Mouse (Mus musculus) adipocyte (in vitro differentiated cells): ENCODE data around the gene Chrm4.
A peak's percentile ranks its signal among the peaks of the same experiment; 100 is the strongest.

Experiments
- DNase-seq: peaks from one replicate; pipeline ENCODE4 v3.0.0-alpha.2; 2016; ENCODE audit warnings: low spot score

Chrm4 gene

DNA sequence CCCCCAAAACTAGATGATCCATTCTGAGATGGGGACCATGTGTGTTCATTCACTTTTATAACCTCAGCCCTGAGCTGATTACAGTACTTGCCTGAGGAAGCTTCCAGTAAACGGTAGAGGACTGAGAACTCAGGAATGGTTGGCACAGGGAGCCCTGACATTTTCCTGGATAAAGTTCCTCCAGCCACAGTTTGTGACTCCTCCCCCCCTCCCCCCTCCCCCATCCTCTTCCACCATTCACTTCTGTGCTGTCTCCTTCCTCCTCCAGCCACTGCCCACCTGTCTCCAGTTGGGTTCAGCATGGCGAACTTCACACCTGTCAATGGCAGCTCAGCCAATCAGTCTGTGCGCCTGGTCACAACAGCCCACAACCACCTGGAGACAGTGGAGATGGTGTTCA, at the start of gene Chrm4:
Gene Chrm4 (plus strand): TSS at position 301 of the 400 bp plus-strand sequence.
- DNase-seq: no peak

DNA sequence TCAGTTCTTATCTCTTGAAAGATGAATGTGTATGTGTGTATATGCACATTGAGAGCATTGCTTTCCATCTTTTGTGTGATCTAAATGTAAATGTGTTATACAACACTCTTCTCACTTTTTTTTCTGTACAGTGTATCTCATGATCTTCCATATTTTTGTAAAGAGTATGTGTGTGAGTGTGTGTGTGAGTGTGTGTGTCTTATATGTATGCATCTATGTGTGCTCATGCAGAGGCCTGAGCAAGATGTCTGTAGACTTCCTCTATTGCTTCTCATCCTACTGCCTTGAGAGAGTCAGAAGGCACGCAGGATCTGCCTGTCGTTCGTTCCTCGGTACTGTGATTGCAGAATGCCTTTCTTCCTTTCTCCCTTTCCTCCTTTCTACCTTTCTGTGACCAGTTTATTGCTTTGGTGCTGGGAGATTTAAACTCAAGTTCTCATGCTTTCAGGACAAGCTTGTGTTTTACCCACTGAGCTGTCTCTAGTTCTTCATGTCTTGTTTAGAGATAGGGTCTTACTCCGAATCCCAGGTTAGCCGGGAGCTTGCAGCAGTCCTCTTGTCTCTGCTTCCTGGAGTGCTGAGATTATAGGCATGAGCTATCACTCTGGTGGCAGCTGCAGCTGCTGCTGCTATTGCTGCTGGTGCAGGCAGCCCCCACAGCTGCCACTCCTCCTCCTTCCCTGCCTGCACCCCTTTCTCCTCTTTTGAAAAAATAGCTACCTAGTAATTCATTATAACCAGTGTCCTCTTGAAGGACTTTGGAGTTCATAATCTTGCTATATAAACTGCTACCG, 48.5 kb upstream of the Chrm4 start:
- no peak for DNase-seq

DNA sequence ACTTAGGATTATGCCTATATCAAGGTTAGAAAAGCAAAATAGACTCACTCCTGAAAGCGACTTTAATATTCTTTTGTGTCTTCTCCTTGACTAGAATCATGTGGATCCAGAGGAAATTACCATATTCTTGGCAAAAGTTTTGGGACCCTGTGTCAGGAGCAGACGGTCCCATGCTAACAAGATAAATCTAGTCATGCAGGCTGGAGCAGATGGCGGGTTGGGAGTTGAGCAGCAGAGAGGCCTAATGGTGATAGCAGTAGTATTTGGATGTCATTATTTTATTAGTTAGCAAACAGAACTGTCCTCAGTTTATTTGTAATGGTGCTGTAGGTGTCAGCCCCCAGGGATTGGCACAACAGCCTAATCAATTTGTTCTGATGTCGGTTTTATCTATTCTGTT, 43.1 kb upstream of the Chrm4 start:
- no peak for DNase-seq

DNA sequence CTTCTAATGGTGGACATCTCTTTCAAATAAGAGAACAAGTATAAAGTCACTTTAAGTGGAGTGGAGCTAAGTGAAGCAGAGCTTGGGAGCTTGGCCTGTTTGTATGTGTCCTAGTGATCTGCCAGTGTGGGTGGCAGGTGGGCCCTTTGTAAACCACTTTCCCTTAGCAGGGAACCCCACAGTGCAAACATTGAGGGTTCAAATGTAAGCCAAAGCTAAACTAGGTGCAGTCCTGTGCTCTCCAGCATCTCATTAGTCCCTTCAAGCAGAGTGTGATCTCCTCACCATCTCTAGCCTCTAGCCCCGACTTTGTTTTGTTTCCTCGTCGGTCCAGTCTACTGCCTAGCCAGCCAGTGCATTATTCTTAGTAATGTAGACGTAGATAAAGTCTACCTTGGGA, 42.4 kb upstream of the Chrm4 start:
- no peak for DNase-seq

DNA sequence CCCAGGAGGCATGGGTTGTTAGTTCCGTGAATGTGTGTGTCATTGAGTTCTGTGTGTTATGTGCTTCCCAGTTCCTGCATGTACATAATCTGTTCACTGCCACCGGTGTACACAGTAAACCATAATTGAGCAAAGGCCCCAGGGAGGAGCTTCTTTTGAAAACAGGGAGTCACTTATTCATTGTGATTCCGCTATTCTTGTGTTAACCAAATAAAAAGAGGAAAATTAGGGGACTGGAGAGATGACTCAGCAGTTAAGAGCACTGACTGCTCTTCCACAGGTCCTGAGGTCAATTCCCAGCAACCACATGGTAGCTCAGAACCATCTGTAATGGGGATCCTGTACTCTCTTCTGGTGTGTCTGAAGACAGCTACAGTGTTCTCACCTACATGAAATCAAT, 32.3 kb upstream of the Chrm4 start:
- no peak for DNase-seq

DNA sequence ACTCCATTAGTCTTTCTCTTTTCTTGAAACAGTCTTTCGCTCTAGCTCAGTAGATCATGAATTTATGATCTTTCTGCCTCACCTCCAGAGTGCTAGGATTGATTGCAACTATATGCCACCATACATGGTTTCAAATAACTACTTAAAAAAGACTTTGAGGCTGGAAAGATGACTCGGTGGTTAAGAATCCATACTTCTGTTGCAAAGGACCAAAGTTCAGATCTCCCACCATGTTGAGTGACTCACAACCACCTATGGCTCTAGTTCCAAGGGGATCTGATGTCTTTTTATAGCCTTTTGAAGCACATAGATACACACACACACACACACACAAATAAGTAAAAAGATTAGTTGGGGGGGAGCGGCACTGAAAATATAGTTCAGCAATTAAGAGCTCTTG, 31.6 kb upstream of the Chrm4 start:
- DNase-seq: no peak

DNA sequence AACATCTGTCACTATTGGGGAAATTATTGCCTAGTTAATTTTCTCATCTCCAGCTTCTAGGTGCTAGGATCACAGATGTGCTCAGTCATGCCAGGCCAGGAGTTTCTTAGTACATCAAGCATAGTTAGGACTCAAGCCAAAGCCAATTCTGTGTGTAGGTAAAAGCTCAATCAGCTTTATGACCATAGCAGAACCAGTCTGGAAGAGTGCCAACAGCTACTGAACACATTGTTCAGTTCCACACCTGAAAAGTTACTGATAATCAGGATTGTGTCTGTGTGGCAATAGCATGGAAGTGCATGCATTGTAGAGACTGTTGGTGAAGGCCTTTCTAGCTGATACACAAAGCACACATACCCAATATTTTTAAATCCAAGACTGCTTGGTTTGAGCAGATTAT, 29.1 kb upstream of the Chrm4 start:
- DNase-seq: no peak

DNA sequence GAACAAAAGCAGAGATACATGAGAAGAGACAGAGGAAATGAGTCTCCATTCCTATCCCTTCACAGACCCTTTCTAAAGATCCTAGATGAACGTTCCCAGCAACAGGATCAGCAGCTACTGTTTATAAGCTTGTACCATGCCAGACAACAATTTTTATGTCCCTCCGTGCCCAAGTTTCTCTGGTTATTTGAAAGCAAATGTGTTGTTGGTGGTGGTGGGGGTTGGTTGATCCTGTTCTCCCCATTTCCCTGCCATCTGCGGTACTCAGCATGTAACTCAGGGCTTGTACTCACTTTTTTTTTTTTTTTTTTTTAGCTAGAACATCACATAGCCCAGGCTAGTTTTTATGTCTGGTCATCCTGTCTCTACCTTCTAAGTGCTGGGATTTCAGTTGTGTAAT, 27.9 kb upstream of the Chrm4 start:
- DNase-seq: no peak

DNA sequence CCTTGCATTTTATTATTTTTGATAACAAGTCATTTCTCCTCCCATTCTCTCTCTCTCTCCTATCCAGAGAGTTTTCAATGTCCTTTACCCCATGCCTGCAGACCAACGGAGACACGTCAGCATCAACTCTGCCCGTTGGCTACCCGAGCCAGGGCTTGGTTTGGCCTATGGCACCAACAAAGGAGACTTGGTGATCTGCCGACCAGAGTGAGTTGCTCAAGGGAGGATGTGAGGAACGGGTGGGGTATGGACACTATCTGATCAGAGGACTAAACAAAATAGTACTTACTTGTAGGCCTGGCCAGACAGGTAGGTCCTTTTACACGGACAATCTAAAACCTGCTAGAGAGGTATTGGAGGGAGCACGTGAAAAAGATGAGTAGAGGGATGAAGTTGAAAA, 26.6 kb upstream of the Chrm4 start:
- DNase-seq: no peak

DNA sequence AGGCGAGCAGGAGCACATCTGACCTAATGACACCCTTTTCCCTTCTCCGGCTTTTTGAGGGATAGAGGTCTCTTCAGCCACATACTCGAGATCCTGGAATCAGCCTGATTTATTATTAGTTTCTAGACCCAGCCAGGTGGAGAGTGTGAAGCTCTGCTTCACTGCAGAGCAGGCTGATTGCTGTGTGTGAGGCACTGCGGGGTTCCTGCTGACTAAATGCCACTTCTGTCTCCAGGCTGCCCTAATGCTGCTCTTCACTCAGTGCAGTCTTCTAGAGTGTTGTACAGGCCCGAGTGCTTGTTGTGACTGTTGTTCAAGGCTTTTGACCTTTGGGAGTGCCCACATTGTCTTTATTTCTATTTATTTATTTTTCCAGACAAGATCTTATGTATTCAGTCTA, 24.7 kb upstream of the Chrm4 start:
- DNase-seq: no peak

DNA sequence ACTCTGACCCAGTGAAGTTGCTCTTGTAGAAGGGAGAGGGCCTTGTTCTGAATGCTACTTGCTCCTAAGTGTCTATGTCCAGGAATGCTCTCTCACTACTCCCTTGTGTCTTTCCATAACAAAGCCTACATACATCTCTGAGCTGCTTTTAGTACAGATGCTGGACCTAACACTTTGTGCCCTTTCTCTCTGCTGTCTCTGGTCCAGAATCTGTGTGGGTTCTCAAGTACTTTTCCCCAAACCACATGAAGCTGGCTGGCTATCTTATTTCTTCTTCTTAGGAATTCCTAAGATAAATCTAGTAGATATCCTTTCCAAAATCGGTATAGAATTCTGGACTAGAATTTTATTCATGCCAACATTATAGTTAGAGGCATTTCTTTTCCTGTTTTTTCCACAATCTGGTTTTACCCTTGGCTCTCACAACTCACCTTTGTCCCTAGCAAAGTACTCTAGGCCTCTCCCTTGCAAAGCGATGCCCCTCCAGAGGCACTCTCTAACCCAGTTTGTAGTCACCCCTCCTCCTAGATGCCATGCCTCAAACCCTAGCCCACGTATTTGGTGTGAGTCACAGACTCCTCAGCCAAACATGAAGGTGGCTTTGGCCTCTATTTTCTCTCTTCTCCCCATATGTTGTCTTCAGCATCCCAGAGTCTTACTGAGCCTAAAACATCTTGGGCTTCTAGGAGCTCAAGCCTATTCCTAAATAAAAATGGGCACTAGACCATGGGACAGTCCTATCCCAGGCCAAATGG, 23.7 kb upstream of the Chrm4 start:
- DNase-seq: no peak

DNA sequence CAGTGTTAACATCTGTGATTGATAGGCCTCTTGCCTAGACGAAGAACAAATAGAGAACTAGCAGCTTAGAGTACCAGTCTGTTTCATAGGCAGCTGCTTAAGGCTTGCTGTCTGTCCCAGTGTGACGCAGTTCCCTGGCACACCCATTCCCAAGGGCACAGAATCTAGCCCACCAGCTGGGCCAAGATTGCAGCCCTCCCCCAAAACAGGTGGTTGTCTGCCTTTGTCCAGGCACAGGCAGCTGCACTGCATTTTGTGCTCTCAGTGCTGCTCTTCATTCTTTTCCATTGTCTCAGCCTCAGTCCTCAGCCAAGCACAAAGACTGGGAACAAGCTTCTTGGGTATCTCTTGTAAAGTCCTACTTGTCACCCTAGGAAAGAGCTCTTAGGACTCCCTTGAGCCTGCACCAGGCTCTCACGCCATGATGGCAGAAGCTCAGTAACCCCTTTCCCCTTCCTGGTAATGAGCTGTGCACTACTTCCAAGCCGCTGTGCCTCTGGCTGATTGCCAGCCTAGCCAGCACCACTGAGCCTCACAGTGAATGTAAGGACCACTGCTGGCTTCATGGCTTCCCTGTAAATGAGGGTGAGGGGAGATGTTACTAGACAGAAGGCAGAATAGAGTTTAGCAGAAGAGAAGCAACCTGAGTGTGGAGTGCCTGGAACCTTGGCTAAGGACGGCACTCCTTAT, 22.3 kb upstream of the Chrm4 start:
- DNase-seq: no peak

DNA sequence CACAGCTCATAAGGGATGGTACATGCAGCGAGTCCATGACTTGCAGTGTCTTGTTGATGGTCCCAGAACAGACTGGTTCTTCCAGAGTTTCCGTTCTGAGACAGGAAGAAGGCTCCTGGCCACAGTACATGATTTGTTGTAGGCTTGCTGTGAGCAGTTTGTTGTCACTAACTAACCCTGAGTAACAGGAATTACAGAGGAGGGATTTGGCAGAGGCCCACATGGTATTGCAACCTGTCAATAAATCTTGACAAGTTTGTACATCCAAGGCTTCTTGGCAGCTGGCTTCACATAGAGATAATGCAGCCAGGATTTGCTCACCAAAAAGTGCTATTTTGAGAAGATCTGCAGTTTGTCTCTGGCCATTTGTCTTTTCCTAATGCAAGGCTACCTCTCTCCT, 20.9 kb upstream of the Chrm4 start:
- DNase-seq: peak; percentile 84

DNA sequence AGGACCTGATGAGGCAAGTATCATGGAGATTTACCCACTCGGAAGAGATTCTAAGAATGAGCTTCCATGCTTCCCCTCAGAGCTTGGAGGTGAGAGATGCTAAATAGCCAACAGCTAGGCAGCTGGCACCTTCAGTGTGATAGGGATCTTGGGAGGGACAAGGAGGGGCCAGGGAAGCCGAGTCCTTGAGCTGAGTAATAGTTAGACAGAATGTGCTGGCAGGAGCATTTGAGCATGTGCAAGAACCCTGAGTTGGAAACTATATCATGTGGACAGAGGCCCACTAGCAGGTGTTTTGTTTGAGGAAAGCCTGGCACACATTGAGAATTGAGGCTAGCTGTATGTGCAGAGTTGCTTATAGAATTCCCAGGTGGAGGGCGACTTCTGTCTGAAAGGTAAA, 14.4 kb upstream of the Chrm4 start:
- no peak for DNase-seq

DNA sequence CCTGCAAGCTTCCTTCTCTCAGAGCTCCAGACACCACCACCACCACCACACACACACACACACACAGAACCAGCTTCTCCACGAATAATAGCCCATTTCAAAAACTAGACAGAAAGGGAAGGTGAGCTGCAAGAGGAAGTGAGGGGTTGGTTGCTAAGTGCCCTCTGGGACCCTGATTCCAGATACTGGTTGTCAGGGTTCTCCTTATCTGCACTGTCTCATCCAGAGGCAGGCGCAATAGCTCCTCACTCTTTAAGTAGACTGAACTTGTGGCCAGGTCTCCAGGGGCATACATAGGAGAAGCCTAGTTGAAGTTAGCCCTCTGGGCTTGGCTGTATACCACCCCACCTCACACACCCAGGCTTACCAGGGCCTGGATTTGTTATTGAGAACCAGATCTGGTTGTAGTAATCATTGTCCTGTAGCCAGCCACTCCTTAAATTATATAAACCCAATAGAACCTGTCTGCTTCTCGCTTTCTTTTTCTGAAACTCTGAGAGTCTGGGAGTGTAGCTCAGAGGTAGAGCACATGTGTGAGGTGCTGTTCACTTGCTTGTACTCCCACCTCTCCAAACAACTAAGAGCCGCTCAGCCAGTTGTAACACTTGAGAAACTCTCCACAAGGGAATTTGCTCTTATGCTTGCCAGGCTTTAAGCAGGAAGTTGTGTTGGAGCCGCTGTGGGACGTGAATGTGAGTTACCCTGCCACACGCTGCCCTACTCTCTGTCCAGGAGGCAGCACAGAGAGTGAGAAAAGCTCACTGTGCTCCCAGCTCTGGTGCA, 13.5 kb upstream of the Chrm4 start:
- no peak for DNase-seq

DNA sequence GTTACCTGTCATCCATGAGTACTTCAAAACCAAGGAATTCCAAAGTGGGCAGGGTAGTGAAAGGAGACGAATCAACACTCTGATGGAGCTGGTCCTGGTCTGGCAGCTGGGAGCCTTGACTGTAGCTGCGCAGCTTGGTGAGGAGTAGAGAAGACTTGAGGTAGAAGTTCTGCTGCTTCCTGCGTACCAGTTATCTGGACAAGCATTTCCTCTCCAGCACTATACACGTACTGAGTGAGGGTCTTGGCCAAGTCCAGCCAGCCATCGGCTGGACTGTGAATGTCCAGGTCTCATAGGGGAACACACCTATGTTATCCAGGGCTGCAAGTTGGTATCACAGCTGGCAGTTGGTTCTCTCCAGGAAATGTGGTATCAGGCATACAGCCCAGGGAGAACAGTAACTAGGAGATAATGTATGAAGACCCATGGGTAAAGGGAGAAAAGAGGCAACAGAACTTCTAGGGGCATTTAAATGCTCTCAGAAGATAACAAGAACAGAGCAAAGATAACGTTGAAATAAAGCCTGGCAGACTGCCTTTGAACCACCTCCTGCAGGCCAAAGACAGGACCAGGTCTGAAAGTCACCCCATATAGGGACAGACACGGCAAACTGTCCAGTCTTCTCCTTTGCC, 10.6 kb upstream of the Chrm4 start:
- no peak for DNase-seq

DNA sequence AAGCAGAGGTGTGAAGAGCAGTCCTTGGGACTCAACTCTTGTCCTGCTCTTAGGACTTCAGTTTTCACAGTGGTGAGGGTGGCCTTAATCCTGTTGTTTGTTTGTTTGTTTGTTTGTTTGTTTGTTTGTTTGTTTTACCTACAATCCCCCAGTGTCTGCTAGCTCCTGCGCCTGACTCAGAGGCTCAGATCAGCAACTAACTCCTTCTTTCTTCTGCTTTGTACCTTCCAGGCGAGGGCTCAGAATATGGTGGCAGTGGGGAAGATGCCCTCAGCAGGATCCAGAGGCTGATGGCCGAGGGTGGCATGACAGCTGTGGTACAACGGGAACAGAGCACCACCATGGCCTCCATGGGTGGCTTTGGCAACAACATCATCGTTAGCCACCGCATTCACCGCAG, 10.0 kb upstream of the Chrm4 start:
- DNase-seq: no peak

DNA sequence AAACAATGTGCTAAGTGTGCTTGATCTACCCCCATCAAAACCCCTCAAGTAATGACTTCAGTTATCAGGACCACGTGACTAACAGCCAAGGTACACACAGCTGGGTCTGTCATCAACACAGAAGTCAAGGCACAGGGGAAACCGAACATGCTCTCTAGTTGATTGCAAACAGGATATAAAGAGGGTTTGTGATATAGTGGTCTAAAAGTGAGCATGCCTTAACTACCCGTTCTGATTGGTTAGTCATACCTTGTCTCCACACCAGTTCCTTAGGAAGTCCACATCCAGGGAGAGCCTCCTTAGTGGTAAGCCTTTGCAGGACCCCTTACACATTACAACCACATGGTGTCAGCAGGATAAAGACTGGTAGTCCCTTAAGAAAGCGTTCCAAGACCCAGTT, 6.9 kb upstream of the Chrm4 start:
- no peak for DNase-seq

DNA sequence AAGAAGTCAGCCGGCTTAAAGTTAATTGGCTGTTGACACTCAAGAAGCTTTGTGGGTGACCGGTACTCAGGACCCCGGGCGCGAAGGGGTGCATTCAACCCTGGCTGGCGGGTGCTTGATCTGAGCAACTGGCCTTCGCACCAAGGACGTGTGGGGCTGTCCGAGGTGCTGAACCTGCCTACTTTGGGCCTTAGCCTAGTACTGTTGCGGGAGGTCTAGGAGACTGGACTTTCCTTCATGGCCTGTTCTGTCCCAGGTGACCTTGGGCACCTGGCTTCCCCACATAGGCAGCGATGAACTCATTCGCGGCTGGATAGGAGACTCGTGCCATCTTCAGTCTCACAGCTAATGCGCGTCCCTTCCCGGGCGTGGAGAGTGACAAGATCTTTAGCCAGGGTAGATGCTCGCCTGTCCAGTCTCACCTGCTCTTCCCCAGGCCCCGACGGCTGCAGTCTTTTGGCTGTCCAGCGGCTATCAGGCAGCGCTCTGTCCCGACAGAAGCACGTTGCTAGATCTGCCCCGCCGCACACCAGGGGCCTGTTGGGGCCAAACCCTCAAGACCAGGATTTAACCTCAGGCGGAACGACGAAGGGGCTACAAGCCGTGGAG, 5.8 kb upstream of the Chrm4 start:
- peak; percentile 45 for DNase-seq

DNA sequence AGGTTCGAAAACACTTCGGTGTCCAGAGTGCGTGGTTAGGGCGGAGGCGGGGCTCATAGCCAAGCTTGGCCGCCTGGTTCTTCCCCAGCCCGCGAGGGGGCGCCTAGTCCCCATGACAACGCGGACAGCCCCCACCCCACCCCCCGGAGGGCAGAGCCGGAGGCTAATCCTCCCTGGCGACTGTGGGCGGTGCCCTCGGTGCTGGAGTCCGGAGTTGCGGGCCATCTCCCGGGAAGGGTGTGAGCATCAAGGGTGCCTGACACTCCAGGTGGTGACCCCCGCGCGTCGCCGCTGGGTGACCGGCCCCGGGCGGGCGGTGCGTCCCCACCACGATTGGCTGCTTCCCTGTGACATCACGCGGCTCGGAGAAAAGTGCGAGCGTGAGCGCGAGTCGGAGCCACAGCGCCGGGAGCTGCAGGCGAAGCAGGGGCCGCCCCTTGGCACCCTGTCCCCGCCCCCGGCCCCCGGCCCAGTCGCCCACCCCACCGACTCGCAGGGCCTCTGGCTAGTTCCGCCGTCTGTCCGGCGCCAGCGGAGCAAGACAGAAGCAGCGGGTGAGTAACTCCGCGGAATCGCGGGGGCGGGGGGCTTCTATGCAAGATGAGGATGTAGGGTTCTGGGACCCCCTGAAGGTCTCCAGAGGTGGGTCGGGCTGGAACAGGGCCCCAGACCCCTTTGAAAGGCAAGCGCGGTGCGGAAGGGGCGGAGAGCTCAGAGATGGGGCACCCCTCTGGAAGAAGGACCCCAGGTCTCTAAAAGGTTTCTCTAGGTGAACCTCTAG, 5.1 kb upstream of the Chrm4 start:
- DNase-seq: no peak
